Mouse (Mus musculus): Measurements from ENCODE around the gene Trdn. TPM values are rescaled to one million over a fixed set of nuclear protein-coding genes. Genes with fewer than 3 reads are reported as not detected.

Gene Trdn
- not detected in 2 replicates for polyA plus RNA-seq (2014; fragmentation: Nextera tagmentation; extraction: Ambion mirVana)

GRCm38 (mm10) chr10:33080254-33080653, at the start of gene Trdn:
Trdn (plus strand) TSS chr10:33080554.
- Histone ChIP-seq H3K9ac (ENCODE audit: low read depth, low read length) (no peak within 1 kb of the TSS), H3K9me3 (ENCODE audit: control insufficient read depth, low read length) (no peaks in the 10 kb centered on the region), H3K4me3 (ENCODE audit: low read length) (no peak within 1 kb of the TSS), H3K4me2 (replicated peaks; ENCODE audit: low read depth, low read length) (no peak within 1 kb of the TSS), H3K4me1 (ENCODE audit: control insufficient read depth, insufficient read depth, low read length) (no peaks in the 10 kb centered on the region), H3K27ac (ENCODE audit: low read depth, low read length) (no peak within 1 kb of the TSS), H3K27me3 (ENCODE audit: control insufficient read depth, insufficient read depth, low read length) (no peaks in the 10 kb centered on the region), H3K36me3 (ENCODE audit: control insufficient read depth, insufficient read depth, low read length) (no peaks in the 10 kb centered on the region)
- WGBS, result 86% methylated on average over 1 of the region's 1 CpGs
- ATAC-seq (ENCODE audit: low FRiP score, low TSS enrichment), result no peak

GRCm38 (mm10) chr10:33060771-33061170, 19.6 kb upstream of the Trdn start:
- WGBS, result 91% methylated on average over 1 of the region's 1 CpGs
- no peak for ATAC-seq (ENCODE audit: low FRiP score, low TSS enrichment)
- Histone ChIP-seq H3K36me3 (ENCODE audit: control insufficient read depth, insufficient read depth, low read length) (no peaks in the 10 kb centered on the region), H3K27ac (ENCODE audit: low read depth, low read length) (no peak overlapping the region), H3K4me2 (replicated peaks; ENCODE audit: low read depth, low read length) (no peak overlapping the region), H3K4me1 (ENCODE audit: control insufficient read depth, insufficient read depth, low read length) (no peaks in the 10 kb centered on the region), H3K9me3 (ENCODE audit: control insufficient read depth, low read length) (no peaks in the 10 kb centered on the region), H3K9ac (ENCODE audit: low read depth, low read length) (no peak overlapping the region), H3K27me3 (ENCODE audit: control insufficient read depth, insufficient read depth, low read length) (no peaks in the 10 kb centered on the region), H3K4me3 (ENCODE audit: low read length) (no peak overlapping the region)

- Histone ChIP-seq H3K27ac (ENCODE audit: low read depth, low read length) (no peak overlapping the region), H3K27me3 (ENCODE audit: control insufficient read depth, insufficient read depth, low read length) (no peaks in the 10 kb centered on the region), H3K9ac (ENCODE audit: low read depth, low read length) (no peak overlapping the region), H3K36me3 (ENCODE audit: control insufficient read depth, insufficient read depth, low read length) (no peaks in the 10 kb centered on the region), H3K4me3 (ENCODE audit: low read length) (no peak overlapping the region), H3K4me1 (ENCODE audit: control insufficient read depth, insufficient read depth, low read length) (no peaks in the 10 kb centered on the region), H3K9me3 (ENCODE audit: control insufficient read depth, low read length) (no peaks in the 10 kb centered on the region), H3K4me2 (replicated peaks; ENCODE audit: low read depth, low read length) (no peak overlapping the region)
- 86% methylated on average over 1 of the region's 1 CpGs for WGBS
- no peak for ATAC-seq (ENCODE audit: low FRiP score, low TSS enrichment)
Measured at GRCm38 (mm10) chr10:33065566-33065965, 14.8 kb upstream of the Trdn start.

GRCm38 (mm10) chr10:33073126-33073525, 7.2 kb upstream of the Trdn start:
- Histone ChIP-seq H3K9ac (ENCODE audit: low read depth, low read length) (no peak overlapping the region), H3K36me3 (ENCODE audit: control insufficient read depth, insufficient read depth, low read length) (no peaks in the 10 kb centered on the region), H3K27ac (ENCODE audit: low read depth, low read length) (no peak overlapping the region), H3K27me3 (ENCODE audit: control insufficient read depth, insufficient read depth, low read length) (no peaks in the 10 kb centered on the region), H3K4me2 (replicated peaks; ENCODE audit: low read depth, low read length) (no peak overlapping the region), H3K9me3 (ENCODE audit: control insufficient read depth, low read length) (no peaks in the 10 kb centered on the region), H3K4me1 (ENCODE audit: control insufficient read depth, insufficient read depth, low read length) (no peaks in the 10 kb centered on the region), H3K4me3 (ENCODE audit: low read length) (no peak overlapping the region)
- no peak for ATAC-seq (ENCODE audit: low FRiP score, low TSS enrichment)
- WGBS, result 71% methylated on average over 3 of the region's 3 CpGs

- no peaks in the 10 kb centered on the region for H3K36me3 ChIP-seq (ENCODE audit: control insufficient read depth, insufficient read depth, low read length)
- no peaks in the 10 kb centered on the region for H3K9me3 ChIP-seq (ENCODE audit: control insufficient read depth, low read length)
- no peak overlapping the region for H3K9ac ChIP-seq (ENCODE audit: low read depth, low read length)
- no peak for ATAC-seq (ENCODE audit: low FRiP score, low TSS enrichment)
- H3K27ac ChIP-seq (ENCODE audit: low read depth, low read length), result no peak overlapping the region
- no peaks in the 10 kb centered on the region for H3K27me3 ChIP-seq (ENCODE audit: control insufficient read depth, insufficient read depth, low read length)
- WGBS, result 62% methylated on average over 2 of the region's 2 CpGs
- no peaks in the 10 kb centered on the region for H3K4me1 ChIP-seq (ENCODE audit: control insufficient read depth, insufficient read depth, low read length)
- no peak overlapping the region for H3K4me2 ChIP-seq (replicated peaks; ENCODE audit: low read depth, low read length)
- H3K4me3 ChIP-seq (ENCODE audit: low read length), result no peak overlapping the region
Measured at GRCm38 (mm10) chr10:33082151-33082844, 1.9 kb downstream of the Trdn start.

GRCm38 (mm10) chr10:33082961-33083626, 2.7 kb downstream of the Trdn start:
- no peak overlapping the region for H3K4me3 ChIP-seq (ENCODE audit: low read length)
- ATAC-seq (ENCODE audit: low FRiP score, low TSS enrichment), result no peak
- WGBS, result 89% methylated on average over 1 of the region's 1 CpGs

GRCm38 (mm10) chr10:33083627-33084158, 3.3 kb downstream of the Trdn start:
- Histone ChIP-seq H3K9ac (ENCODE audit: low read depth, low read length) (no peak overlapping the region), H3K4me2 (replicated peaks; ENCODE audit: low read depth, low read length) (no peak overlapping the region), H3K27me3 (ENCODE audit: control insufficient read depth, insufficient read depth, low read length) (no peaks in the 10 kb centered on the region), H3K27ac (ENCODE audit: low read depth, low read length) (no peak overlapping the region), H3K4me3 (ENCODE audit: low read length) (no peak overlapping the region), H3K36me3 (ENCODE audit: control insufficient read depth, insufficient read depth, low read length) (no peaks in the 10 kb centered on the region), H3K4me1 (ENCODE audit: control insufficient read depth, insufficient read depth, low read length) (no peaks in the 10 kb centered on the region), H3K9me3 (ENCODE audit: control insufficient read depth, low read length) (no peaks in the 10 kb centered on the region)
- 73% methylated on average over 5 of the region's 5 CpGs for WGBS
- ATAC-seq (ENCODE audit: low FRiP score, low TSS enrichment), result no peak

More at GRCm38 (mm10) chr10:33082961-33083626, 2.7 kb downstream of the Trdn start:
- no peaks in the 10 kb centered on the region for H3K27me3 ChIP-seq (ENCODE audit: control insufficient read depth, insufficient read depth, low read length)
- no peaks in the 10 kb centered on the region for H3K9me3 ChIP-seq (ENCODE audit: control insufficient read depth, low read length)
- H3K27ac ChIP-seq (ENCODE audit: low read depth, low read length), result no peak overlapping the region
- no peak overlapping the region for H3K9ac ChIP-seq (ENCODE audit: low read depth, low read length)
- no peaks in the 10 kb centered on the region for H3K36me3 ChIP-seq (ENCODE audit: control insufficient read depth, insufficient read depth, low read length)
- H3K4me2 ChIP-seq (replicated peaks; ENCODE audit: low read depth, low read length), result no peak overlapping the region
- H3K4me1 ChIP-seq (ENCODE audit: control insufficient read depth, insufficient read depth, low read length), result no peaks in the 10 kb centered on the region

- Histone ChIP-seq H3K36me3 (ENCODE audit: control insufficient read depth, insufficient read depth, low read length) (no peaks in the 10 kb centered on the region), H3K4me2 (replicated peaks; ENCODE audit: low read depth, low read length) (no peak overlapping the region), H3K4me3 (ENCODE audit: low read length) (no peak overlapping the region), H3K4me1 (ENCODE audit: control insufficient read depth, insufficient read depth, low read length) (no peaks in the 10 kb centered on the region), H3K27me3 (ENCODE audit: control insufficient read depth, insufficient read depth, low read length) (no peaks in the 10 kb centered on the region), H3K27ac (ENCODE audit: low read depth, low read length) (no peak overlapping the region), H3K9ac (ENCODE audit: low read depth, low read length) (no peak overlapping the region), H3K9me3 (ENCODE audit: control insufficient read depth, low read length) (no peaks in the 10 kb centered on the region)
- ATAC-seq (ENCODE audit: low FRiP score, low TSS enrichment), result no peak
Measured at GRCm38 (mm10) chr10:33088403-33088802, 8.0 kb downstream of the Trdn start.

- H3K9ac ChIP-seq (ENCODE audit: low read depth, low read length), result no peak overlapping the region
- no peaks in the 10 kb centered on the region for H3K4me1 ChIP-seq (ENCODE audit: control insufficient read depth, insufficient read depth, low read length)
- no peaks in the 10 kb centered on the region for H3K9me3 ChIP-seq (ENCODE audit: control insufficient read depth, low read length)
- no peak overlapping the region for H3K4me2 ChIP-seq (replicated peaks; ENCODE audit: low read depth, low read length)
- H3K27me3 ChIP-seq (ENCODE audit: control insufficient read depth, insufficient read depth, low read length), result no peaks in the 10 kb centered on the region
- 36% methylated on average over 1 of the region's 1 CpGs for WGBS
- H3K27ac ChIP-seq (ENCODE audit: low read depth, low read length), result no peak overlapping the region
- no peak overlapping the region for H3K4me3 ChIP-seq (ENCODE audit: low read length)
- no peaks in the 10 kb centered on the region for H3K36me3 ChIP-seq (ENCODE audit: control insufficient read depth, insufficient read depth, low read length)
- no peak for ATAC-seq (ENCODE audit: low FRiP score, low TSS enrichment)
Measured at GRCm38 (mm10) chr10:33092400-33092799, 12.0 kb downstream of the Trdn start.
